Mouse (Mus musculus): ENCODE results near the gene Mipol1.

The Mipol1 gene

DNA sequence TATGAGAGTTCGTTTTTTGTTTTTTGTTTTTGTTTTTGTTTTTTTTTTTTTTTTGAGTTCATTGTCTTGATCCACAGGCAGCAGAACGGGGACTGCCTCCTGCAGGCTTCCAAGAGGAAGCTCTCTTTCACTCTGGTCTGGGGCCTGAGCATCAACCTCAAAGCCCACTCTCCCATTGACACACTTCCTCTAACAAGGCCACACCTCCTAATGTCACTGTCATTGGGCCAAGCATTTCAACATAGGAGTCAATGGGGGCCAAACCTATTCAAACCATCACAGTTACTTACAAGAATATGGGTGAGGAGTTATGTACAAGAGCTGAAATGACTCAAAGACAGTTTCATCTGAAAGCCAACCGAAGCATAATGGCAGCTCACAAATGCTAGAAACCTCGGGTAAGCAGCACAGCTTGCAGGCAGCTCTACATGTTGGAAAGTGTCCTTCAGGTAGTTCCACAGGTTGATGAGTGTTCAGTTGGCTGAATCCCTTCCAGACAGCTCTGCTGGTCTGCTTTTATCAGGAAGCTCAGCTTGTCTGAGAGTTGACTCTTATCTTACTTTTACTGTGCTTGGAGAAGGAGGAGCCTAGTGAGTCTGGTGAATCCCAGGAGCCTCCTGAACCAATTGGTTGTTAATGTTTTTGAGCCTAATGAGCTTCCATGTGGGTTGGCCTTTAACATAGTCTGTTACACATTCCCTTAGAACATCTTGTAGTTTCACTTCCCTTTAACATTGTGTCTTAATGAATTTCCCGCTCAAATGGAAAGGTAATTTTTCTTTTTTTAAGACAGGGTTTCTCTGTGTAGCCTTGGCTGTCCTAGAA is 13.7 kb downstream of the Mipol1 start:
- DNase-seq (ENCODE audit: low spot score): peak; percentile 75

DNA sequence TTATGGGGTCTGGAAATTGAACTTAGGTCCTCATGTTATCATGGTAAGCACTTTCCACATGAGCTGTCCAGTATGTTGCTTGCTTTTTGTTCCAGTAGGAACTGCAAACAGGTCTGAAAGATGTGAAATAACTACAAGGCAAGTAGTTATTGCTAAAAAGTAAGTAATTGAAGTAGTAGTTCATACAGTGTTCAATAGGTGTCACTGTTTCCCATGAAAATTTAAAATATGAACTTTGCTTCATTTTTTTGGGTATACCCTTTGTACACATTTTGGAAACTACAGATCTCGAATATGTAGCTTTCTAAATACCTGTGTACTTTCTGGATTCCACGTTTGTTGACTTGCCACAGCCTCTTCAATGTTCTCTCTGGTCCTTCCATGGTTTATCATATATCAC is 28.3 kb downstream of the Mipol1 start:
- DNase-seq (ENCODE audit: low spot score): peak; percentile 54

DNA sequence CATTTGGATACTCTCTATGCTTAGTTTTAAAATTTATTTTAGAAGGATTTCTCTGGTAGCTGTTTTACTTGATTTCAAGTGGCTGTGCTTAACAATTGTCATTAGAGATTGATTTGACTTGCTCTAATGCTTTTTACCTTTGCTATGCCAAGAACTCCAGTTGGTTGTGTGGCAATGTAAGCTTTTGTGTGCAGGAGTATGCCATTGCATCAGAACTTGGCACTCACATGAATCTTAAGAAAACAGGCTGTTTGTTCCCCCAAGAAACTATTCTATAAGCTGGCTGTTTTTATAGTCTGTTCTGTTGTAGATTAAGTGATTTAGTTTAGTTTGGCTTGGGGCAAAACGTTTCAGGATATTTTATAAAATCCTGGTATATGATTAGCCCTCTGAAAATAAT is 45.2 kb downstream of the Mipol1 start:
- DNase-seq (ENCODE audit: low spot score): peak; percentile 66

DNA sequence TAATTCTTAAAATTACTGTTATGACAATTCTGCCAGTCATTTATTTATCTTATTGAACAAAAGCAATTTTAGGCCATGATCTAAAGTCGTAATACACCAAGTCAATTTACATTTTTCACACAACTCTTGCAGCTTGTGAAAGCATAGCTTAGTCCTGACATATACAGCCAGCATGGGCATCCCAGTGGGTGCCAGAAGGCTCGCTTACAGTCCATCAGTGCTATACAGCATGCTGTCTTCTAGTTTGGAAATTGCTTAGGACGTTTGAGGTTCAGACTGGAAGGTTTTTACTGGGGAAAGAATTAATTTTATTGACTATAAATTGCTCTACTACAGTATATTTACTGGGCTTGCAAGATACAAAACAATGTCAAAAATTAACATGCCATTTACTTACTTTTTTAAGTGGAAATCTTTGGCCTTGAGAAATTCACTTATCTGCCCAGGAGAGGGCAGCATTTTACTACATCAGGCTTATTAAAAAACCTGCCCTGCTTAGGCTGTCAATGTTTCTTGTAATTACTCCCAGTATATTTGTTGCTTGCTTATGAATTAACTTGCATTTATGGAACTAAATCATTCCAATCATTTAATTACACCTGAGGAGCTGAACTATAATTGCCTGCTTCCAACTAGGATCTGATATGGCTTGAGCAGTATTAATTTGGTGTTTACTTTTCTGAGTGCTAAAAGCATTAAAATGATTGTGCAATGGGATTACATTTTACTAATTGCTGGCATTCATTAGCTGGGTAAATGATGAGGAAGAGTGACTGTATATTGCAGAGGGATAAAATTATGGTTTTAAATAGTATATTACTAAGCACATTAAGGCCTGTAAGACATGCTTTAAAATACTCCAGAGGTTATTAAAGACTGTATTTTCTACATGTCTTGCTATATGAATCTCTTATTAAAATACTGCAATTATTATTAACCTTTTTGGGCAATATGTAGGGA is 51.2 kb downstream of the Mipol1 start:
- DNase-seq (ENCODE audit: low spot score): peak; percentile 73

DNA sequence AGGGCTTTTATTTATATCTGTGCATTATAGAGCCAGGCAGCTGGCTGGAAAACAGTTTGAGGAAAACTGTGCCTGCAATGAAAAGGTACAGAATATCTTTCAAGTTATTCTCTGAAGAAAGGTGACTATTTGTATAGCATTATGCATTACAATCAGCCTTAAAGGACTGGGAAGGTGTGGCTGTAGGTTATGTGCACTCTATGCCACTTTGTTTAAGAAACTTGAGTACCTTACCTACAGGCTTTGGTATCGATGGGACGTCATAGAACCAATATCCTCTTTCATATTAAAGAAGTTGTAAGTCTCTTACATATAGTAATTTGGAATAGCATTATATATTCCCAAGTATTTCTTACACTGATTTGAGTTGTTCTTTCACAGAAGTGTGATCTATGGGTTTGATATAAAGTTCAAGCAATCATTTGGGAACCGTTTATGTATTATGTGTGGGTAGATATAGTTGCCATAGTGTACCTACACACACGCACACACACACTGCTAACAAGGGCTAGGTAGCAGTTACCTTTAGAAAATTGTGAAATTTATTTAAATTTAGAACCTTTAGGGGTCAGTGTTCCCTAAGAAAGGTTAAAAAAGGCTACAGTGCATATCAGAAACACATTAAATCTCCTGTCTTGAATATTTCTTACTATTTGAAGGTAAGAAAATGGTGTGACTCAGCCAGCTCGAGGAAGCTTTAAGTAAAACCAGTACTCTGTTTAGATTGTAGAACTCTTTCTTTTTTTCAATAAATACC is 55.3 kb downstream of the Mipol1 start:
- DNase-seq (ENCODE audit: low spot score): peak; percentile 3

DNA sequence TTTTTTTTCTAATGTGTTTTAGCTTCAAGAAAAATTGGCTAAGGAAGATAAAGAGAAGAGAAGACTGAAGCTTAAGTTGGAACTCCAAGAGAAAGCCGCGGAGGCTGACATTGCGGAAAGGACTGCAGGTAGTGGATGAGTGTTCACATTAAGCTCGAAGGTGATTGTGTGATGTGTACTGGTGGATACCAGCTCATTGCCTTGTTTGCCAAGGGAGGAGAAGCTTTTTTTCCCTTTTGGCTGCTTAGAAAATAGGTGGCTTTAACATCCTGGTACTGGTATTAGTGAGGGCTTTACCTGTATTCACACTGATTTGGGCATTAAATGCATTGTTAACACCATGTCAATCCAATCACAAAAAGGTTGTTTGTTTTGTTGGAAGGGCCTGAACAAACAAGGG is 77.1 kb downstream of the Mipol1 start:
- DNase-seq (ENCODE audit: low spot score): no peak

DNA sequence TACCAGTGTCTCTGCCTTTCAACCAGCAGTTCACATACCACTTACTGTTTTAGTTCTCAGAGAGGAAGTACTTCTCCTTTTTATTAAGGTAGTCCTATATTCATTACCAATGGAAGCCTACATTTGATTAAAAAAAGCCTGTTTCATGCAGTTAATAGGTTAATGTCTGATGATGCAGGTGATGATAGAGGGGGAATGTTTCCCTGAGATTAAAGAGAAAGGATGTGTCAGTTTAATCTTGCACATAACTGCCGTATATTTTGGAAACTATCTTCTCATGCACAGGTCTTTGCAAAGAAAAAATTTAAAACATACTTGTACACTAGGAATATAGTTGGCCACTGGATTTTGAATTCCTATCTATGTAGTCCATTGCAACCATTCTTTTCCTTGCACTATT is 77.5 kb downstream of the Mipol1 start:
- no peak for DNase-seq (ENCODE audit: low spot score)

DNA sequence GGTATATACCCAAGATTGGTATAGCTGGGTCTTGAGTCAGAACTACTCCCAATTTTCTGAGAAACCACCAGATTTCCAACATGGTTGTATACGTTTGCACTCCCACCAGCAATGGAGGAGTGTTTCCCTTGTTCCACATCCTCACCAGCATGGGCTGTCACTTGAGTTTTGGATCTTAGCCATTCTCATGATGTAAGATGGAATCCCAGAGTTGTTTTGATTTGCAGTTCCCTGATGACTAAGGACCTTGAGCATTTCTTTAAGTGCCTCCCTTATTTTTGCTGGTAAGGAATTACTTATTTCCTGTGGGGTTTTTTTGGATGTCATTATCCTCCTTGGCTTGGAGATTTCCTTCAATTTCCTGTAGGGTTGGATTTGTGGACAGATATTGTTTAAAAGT is 108.8 kb downstream of the Mipol1 start:
- no peak for DNase-seq (ENCODE audit: low spot score)

DNA sequence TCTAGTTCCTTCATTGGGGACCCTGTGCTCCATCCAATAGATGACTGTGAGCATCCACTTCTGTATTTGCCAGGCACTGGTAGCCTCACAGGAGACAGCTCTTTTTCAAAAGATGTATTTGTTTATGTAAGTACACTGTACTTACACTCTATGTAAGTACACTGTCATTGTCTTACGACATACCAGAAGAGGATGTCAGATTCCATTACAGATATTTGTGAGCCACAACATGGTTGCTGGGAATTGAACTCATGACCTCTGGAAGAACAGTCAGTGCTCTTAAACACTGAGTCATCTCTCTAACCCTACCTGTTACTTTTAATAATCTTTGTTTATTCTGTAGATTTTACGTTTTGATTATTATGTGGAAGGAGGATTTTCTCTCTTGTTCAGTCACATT is 109.9 kb downstream of the Mipol1 start:
- DNase-seq (ENCODE audit: low spot score): no peak

DNA sequence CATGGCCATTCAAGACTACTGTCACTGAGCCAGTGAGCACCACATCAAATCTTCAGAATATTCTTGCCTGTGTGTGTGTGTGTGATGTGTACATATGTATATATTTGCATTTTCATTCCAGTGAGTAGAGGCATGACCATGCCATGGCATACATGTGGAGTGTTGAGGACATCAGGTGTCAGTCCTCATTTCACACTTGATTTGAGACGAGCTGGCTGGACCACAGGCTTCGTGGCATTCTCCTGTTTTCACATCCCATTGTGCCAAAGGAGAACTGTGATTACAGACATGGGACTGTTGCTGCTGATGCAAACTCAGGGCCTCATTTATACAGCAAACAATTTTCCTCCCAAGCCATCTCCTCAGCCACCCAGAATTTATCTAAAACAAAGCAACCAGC is 132.5 kb downstream of the Mipol1 start:
- DNase-seq (ENCODE audit: low spot score): no peak

DNA sequence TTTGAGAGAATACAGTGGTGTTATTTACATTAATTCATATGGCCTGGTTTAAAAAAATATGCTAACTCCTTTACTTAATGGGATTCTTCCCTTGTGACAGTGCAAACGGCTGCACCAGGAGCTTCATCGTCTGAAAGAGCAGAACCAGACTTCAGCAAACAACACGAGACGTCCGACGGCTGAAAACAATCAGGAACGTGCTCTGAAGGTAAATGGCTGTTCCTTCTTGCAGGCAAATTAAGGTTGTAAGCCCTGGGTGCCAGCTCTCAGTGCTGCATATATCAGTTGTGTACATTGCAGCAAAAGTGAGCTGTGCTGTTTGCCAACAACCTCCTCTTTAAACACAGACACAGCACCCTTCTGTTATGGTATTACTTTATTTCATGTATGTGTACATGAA is 133.8 kb downstream of the Mipol1 start:
- no peak for DNase-seq (ENCODE audit: low spot score)

DNA sequence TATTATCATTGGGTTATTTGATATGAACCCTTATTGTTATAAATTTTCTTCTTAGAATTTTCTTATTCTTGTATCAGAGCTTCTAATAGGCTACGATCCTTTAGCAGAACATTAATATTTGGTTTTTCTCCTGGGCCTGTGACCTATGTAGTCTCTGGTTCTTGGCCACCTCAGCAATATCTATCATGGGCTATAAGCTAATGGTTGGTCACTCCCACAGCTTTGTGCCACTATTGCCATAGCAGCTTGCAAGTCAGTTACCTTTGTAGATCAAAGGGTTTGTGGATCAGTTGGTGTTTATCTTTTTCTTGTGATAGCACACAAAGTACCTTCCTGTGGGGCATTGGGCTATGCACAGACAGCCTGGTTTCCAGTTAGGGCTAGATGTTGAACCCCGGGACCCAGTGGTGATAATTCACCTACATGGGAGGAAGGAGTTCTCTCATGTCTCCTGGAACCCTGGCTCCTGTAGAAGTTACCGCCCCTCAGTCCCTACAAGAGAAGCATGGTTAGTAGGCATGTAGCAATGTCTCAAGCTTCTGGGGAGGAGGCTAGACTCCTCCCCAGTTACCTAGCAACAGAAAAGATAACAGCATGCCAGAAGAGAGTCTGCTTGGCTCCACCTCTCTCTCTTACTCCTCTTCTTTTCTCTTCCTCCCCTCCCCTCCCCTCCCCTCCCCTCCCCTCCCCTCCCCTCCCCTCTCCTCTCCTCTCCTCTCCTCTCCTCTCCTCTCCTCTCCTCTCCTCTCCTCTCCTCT is 141.7 kb downstream of the Mipol1 start:
- no peak for DNase-seq (ENCODE audit: low spot score)

DNA sequence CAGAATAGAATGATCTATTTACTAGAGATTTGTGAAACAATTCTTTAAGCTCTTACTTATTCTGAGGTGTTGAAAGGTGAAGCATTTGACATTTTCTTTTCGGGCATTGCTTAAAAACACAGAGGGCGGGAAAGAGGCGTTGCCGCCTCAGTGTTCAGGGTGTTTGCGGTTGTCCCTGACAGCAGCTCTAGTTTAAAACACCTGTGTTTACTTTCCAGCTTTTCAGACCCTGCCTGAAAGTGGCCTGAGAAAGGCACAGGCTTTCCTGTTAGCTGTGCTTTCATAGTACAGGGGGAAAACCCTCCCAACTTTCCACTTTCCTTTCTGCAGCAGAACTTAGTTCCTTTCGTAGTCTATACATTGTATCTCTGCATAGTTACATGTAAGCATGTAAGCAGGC is 152.6 kb downstream of the Mipol1 start:
- no peak for DNase-seq (ENCODE audit: low spot score)

DNA sequence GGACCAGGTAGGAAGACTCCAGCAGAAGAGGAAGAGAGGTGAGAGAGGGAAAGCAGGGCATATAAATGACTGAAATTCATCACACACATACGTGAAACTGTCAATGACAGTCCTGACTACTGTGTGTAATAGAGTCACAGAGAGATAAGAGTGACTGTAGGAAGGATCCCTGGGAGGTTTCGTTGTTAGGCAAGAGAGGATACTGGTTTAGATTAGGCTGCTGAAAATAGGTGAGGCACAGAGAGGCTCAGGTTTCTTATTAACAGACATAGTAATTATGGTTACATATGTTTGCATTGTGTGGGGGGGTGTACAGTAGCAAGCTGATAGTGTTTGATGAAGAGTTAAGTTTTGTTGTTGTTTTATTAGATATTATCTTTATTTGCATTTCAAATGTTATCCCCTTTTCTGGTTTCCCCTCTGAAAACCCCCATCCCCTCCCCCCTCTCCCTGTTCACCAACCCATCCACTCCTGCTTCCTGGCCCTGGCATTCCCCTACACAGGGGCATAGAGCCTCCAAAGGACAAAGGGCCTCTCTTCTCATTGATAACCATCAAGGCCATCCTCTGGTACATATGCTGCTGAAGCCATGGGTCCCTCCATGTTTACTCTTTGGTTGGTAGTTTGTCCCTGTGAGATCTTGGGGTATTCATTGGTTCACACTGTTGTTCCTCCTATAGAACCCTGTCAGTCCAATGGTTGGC is 157.5 kb downstream of the Mipol1 start:
- no peak for DNase-seq (ENCODE audit: low spot score)

DNA sequence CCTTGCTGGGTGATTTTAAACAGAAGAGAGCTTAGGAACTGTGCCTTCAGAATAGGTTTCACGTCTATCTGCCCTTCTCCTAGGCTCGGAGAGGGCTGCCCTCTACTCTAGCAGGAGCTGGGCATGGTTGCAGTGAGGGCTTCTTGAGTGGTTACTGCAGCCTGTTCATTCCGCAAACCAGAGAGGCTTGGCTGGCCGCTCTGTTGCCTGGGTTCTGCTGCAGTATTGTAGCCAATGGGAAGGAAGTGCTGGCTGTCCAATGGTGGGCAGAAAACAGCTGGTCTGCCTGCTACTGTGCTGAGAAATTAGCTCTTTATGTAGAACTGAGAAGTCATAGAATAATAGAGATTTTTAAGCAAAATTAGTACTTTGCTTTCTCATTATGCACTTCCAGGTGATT is 169.3 kb downstream of the Mipol1 start:
- DNase-seq (ENCODE audit: low spot score): no peak

DNA sequence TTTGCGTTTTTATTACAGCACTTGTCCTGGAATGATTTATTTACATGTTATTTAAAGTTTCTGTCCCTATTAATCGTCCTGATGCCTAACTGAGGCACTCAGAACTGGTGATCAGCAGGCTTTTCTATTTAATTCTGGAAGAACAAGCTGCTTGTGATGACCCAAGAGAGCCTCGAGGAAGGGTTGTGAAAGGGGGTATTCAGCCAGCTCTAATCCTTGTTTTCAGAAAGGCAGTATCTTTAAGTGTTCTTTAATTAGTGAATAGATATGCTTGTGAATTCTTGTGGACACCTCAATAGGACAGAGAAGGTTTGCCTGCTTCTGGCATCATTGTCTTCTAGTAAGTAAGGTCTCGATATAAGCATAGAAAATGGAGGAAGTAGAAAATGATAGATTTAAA is 170.0 kb downstream of the Mipol1 start:
- no peak for DNase-seq (ENCODE audit: low spot score)

DNA sequence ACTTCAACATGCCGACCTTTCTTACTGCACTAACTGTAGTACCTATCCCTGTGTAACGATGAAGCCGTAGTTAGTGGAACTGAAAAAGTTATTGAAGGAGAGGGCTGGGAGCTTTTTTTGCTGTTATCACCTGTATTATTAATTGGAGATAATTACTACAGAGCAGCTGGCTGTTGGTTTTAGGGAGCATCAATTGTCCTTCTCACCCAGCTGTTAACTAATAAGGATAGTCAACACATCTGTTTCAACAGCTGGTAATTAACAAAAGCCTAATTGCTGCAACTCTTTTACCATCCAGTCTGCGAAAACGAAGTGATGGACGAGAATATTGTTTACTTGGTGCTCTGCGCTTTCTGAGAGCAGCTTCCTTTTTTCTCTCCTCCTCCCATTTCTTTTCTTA is 170.9 kb downstream of the Mipol1 start:
- DNase-seq (ENCODE audit: low spot score): no peak

DNA sequence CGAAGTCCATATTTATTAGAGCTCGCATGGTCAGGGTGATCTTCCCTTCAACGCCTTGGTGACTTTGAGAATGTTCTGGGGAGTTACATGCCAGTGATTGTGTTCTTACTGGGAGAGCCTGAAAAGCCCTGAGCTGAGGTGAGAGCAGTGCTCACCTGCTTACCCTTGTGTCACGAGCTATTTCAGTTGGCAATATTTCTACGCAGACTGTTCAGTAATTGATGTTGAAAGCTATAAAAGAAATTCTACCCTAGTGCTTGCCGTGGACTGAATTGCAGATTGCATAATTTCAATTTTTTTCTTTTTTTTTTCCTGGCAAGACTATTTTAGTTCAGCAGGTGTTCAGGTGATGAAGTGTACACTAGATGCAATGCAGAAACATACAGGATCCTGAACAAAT is 172.1 kb downstream of the Mipol1 start:
- no peak for DNase-seq (ENCODE audit: low spot score)

DNA sequence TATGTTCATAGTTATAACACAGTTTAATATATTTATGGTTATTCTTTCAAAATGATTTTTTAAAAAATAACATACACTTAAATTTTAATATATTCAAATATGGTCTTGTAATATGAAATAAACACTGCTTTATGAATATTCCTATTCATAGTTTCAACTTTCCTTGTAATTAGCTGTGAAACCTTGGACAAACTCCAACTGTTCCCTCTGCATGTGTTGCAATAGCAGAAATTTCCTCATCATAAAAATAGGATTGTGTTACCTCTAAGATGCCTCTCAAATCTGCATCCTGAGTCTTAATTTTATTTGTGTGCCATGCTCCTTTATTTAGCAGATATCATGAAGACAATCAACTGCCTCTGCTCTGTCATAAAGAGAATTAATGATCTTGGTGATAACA is 179.7 kb downstream of the Mipol1 start:
- peak; percentile 62 for DNase-seq (ENCODE audit: low spot score)

DNA sequence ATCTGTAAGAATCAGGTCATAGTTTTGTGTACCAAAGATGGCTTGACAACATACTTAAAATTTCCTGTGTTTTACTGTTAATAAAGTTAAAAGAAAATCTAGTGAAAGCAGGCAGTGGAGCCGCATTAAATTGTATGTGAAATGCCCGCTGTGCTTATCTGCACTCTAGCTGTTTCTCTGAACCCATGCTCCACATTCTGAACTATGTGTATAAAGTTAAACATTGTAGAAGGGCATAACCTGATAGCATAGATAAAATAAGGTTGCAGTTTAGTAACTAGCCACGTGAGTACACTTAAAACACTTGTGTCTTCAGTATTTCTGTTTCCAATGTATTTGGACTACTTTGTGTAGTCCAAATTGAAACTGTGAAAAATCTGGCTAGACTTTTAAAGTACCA is 183.6 kb downstream of the Mipol1 start:
- DNase-seq (ENCODE audit: low spot score): no peak

DNA sequence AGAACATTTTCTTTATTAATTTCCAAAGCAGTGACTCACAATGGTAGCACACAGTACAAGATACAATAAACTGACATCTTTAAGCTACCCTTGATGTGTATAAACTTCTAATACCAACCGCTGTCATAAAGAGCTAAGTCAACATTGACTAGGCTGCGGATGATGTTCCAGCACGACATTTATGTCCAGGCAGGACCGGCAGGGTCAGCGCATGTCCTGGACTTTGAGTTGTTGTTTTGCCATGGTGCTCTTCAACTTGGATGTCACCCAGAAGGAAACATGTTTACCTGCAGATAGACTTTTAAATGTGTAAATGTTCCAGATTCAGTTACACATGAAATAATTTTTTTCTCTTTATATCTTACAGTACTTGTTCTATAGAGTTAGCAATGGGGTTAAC is 194.7 kb downstream of the Mipol1 start:
- no peak for DNase-seq (ENCODE audit: low spot score)
